Mouse (Mus musculus) MEL (cell line): ENCODE measurements around the gene Cfi. TPM values are rescaled to one million over a fixed set of nuclear protein-coding genes. Genes with fewer than 3 reads are reported as not detected.
A peak's percentile ranks its signal among the peaks of the same experiment; 100 is the strongest.

ENCODE experiments used
- DNase-seq: peaks from one replicate; pipeline ENCODE4 v3.0.0; 2011; ENCODE audit warnings: low read depth, low spot score
- H3K27ac ChIP-seq: 2 replicates; pipeline ENCODE4 v1.5.1; 2012; ENCODE audit warnings: low read depth, mild to moderate bottlenecking, control low read depth, low read length, moderate library complexity; ENCODE audit not compliant: control insufficient read depth
- H3K27me3 ChIP-seq, 2 experiments: fragments of 150-350 bp in 1 of 2; sonication (generic) in 1 of 2; 2 replicates each; pipeline ENCODE4 v1.6.1; 2012; ENCODE audit warnings: low read length in 2 of 2, mild to moderate bottlenecking in 2 of 2, improper control_type of control experiment in 1 of 2, moderate library complexity in 1 of 2; ENCODE audit not compliant: insufficient read depth in 2 of 2, control insufficient read depth in 1 of 2
- H3K36me3 ChIP-seq, 2 experiments: 2 replicates each; pipeline ENCODE4 v1.6.1; 2012 to 2014; ENCODE audit warnings: low read length in 2 of 2, improper control_type of control experiment in 1 of 2, inconsistent platforms in 1 of 2, mild to moderate bottlenecking in 1 of 2; ENCODE audit not compliant: insufficient read depth in 2 of 2, control insufficient read depth in 1 of 2
- H3K4me1 ChIP-seq, 2 experiments: fragments of 150-350 bp in 1 of 2; sonication (generic) in 1 of 2; 2 replicates each; pipeline ENCODE4 v1.6.1; 2012; ENCODE audit warnings: low read length in 2 of 2, improper control_type of control experiment in 1 of 2, mild to moderate bottlenecking in 1 of 2; ENCODE audit not compliant: insufficient read depth in 2 of 2, control insufficient read depth in 1 of 2
- H3K4me3 ChIP-seq, 2 experiments: fragments of 150-350 bp in 1 of 2; sonication (generic) in 1 of 2; 2 replicates each; pipeline ENCODE4 v1.5.1; 2012; ENCODE audit warnings: low read depth in 2 of 2, low read length in 2 of 2, mild to moderate bottlenecking in 2 of 2, moderate library complexity in 2 of 2, control low read depth in 1 of 2, improper control_type of control experiment in 1 of 2; ENCODE audit not compliant: control insufficient read depth in 1 of 2, insufficient read depth in 1 of 2
- H3K79me2 ChIP-seq: 2 replicates; pipeline ENCODE4 v1.6.1; 2012; ENCODE audit warnings: mild to moderate bottlenecking, low read length, moderate library complexity; ENCODE audit not compliant: control insufficient read depth, poor library complexity, insufficient read depth
- H3K9ac ChIP-seq: 2 replicates; pipeline ENCODE4 v1.6.1; 2012; ENCODE audit warnings: low read depth, mild to moderate bottlenecking, control low read depth, low read length, moderate library complexity; ENCODE audit not compliant: control insufficient read depth, poor library complexity, severe bottlenecking
- H3K9me3 ChIP-seq: fragments of 150-350 bp; sonication (generic); replicated peaks from 2 replicates; pipeline ENCODE4 v1.6.1; 2012; ENCODE audit warnings: mild to moderate bottlenecking, low read length, improper control_type of control experiment, moderate library complexity; ENCODE audit not compliant: insufficient read depth
- BHLHE40 ChIP-seq: IDR thresholded peaks from 2 replicates; pipeline ENCODE4 v1.6.1; 2012; ENCODE audit warnings: low read depth, mild to moderate bottlenecking, inconsistent platforms, low read length, improper control_type of control experiment, borderline replicate concordance
- CHD1 ChIP-seq: IDR thresholded peaks from 2 replicates; pipeline ENCODE4 v1.6.1; 2012; ENCODE audit warnings: low read depth, mild to moderate bottlenecking, inconsistent platforms, low read length, improper control_type of control experiment
- CHD2 ChIP-seq: IDR thresholded peaks from 2 replicates; pipeline ENCODE4 v1.6.1; 2011; ENCODE audit warnings: low read length, improper control_type of control experiment
- CTCF ChIP-seq, 3 experiments: IDR thresholded peaks in 2 of 3; conservative IDR thresholded peaks in 1 of 3; 2 replicates each; pipeline ENCODE4 v1.5.1; 2011 to 2012; ENCODE audit warnings: low read length in 3 of 3, low read depth in 2 of 3, mild to moderate bottlenecking in 2 of 3, improper control_type of control experiment in 1 of 3, inconsistent platforms in 1 of 3, mixed read lengths in 1 of 3, moderate library complexity in 1 of 3; ENCODE audit not compliant: control insufficient read depth in 1 of 3, insufficient read depth in 1 of 3, poor library complexity in 1 of 3, severe bottlenecking in 1 of 3
- ETS1 ChIP-seq: IDR thresholded peaks from 2 replicates; pipeline ENCODE4 v1.6.1; 2012; ENCODE audit warnings: low read depth, mild to moderate bottlenecking, inconsistent platforms, low read length, improper control_type of control experiment, moderate library complexity
- MAX ChIP-seq: IDR thresholded peaks from 2 replicates; pipeline ENCODE4 v1.6.1; 2011; ENCODE audit warnings: low read length, improper control_type of control experiment
- MXI1 ChIP-seq: IDR thresholded peaks from 2 replicates; pipeline ENCODE4 v1.6.1; 2011; ENCODE audit warnings: mild to moderate bottlenecking, low read depth, low read length, improper control_type of control experiment
- MYB ChIP-seq: IDR thresholded peaks from 2 replicates; pipeline ENCODE4 v1.6.1; 2011; ENCODE audit warnings: mild to moderate bottlenecking, low read depth, low read length, improper control_type of control experiment
- MYC ChIP-seq: IDR thresholded peaks from 2 replicates; pipeline ENCODE4 v1.6.1; 2011; ENCODE audit warnings: low read depth, mild to moderate bottlenecking, low read length, improper control_type of control experiment, moderate library complexity
- NELFE ChIP-seq: IDR thresholded peaks from 2 replicates; pipeline ENCODE4 v1.6.1; 2011; ENCODE audit warnings: low read depth, low read length, improper control_type of control experiment
- POLR2A ChIP-seq, 2 experiments: IDR thresholded peaks; 2 replicates each; pipeline ENCODE4 v1.6.1; 2011 to 2012; ENCODE audit warnings: low read length in 2 of 2, mild to moderate bottlenecking in 2 of 2, control low read depth in 1 of 2, improper control_type of control experiment in 1 of 2, low read depth in 1 of 2, moderate library complexity in 1 of 2; ENCODE audit not compliant: control insufficient read depth in 1 of 2, insufficient read depth in 1 of 2, poor library complexity in 1 of 2
- POLR2AphosphoS2 ChIP-seq: IDR thresholded peaks from 2 replicates; pipeline ENCODE4 v1.6.1; 2011; ENCODE audit warnings: low read length, improper control_type of control experiment
- RAD21 ChIP-seq: IDR thresholded peaks from 2 replicates; pipeline ENCODE4 v1.6.1; 2011; ENCODE audit warnings: mild to moderate bottlenecking, low read depth, low read length, improper control_type of control experiment
- SIN3A ChIP-seq: IDR thresholded peaks from 2 replicates; pipeline ENCODE4 v1.6.1; 2012; ENCODE audit warnings: low read length, improper control_type of control experiment, inconsistent platforms
- TCF12 ChIP-seq: IDR thresholded peaks from 2 replicates; pipeline ENCODE4 v1.6.1; 2014; ENCODE audit warnings: low read depth, mild to moderate bottlenecking, inconsistent platforms, low read length, improper control_type of control experiment, moderate library complexity
- USF1 ChIP-seq: IDR thresholded peaks from 2 replicates; pipeline ENCODE4 v1.6.1; 2014; ENCODE audit warnings: low read depth, mild to moderate bottlenecking, inconsistent platforms, low read length, improper control_type of control experiment, moderate library complexity
- ZC3H11A ChIP-seq: IDR thresholded peaks from 2 replicates; pipeline ENCODE4 v1.6.1; 2012; ENCODE audit warnings: low read depth, mild to moderate bottlenecking, inconsistent platforms, low read length, improper control_type of control experiment
- polyA plus RNA-seq, 2 experiments: library from polyadenylated mRNA; stranded (reverse) in 1 of 2; unstranded in 1 of 2; fragments of >175 nt in 1 of 2; fragments of >200 nt in 1 of 2; gene quantifications; 2 replicates each; pipeline versions ENCODE4 v1.2.1 to v1.2.4; 2012; ENCODE audit warnings: low replicate concordance in 2 of 2, low read depth in 1 of 2; ENCODE audit not compliant: insufficient read length in 2 of 2, insufficient read depth in 1 of 2, missing spikeins in 1 of 2
- total RNA-seq: library from RNA; depleted of rRNA; stranded (reverse); fragments of 300-350 nt; gene quantifications from 2 replicates; pipeline ENCODE4 v1.2.3, GENCODE M21; 2012

Cfi gene
- total and polyA plus RNA-seq, 3 experiments, result 0.06 TPM; not detected in 2

- TF ChIP-seq BHLHE40, result no peak
- TF ChIP-seq MYB, result no peak
- no peak for TF ChIP-seq CHD1
- TF ChIP-seq, all 39 proteins: peak for 0
- Histone ChIP-seq H3K36me3 (peaks cover 7 to 20% of the 10 kb centered on the region in 2 experiments), H3K4me1 (peaks cover 4 to 15% of the 10 kb centered on the region in 2 experiments; a peak in 3 of 4 replicates), H3K4me3 (no peak overlapping the region), H3K9ac (no peak overlapping the region), H3K79me2 (peaks cover 32% of the 10 kb centered on the region), H3K9me3 (no peaks in the 10 kb centered on the region), H3K27ac (no peak overlapping the region), H3K27me3 (no peaks in the 10 kb centered on the region)
- no peak for DNase-seq
Measured at GRCm38 (mm10) chr3:129826691-129827090, 9.0 kb upstream of the Cfi start.

DNA sequence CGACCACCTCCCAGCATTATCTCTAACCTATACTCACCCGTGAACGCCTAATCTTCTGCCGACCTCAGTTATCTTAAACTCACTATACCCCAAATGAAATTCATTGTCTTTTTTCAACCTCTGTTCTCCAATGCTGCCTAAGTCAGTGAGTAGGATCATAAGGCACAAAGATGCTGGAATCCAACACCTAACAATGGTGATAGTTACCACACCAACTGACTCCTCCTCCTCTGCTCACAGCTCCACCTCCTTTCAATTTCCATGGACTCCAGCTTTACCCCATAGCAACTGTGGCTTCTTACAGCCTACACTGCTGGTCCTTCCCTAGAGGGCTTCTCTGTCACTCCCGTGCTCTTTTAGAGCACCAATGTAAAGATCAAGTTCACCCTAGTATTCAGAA, 8.0 kb upstream of the Cfi start:
- Histone ChIP-seq H3K4me3 (no peak overlapping the region), H3K27me3 (no peaks in the 10 kb centered on the region), H3K9ac (no peak overlapping the region), H3K9me3 (no peaks in the 10 kb centered on the region), H3K4me1 (peaks cover 4 to 15% of the 10 kb centered on the region in 2 experiments; a peak in 3 of 4 replicates), H3K79me2 (peaks cover 32% of the 10 kb centered on the region), H3K27ac (no peak overlapping the region), H3K36me3 (peaks cover 7 to 20% of the 10 kb centered on the region in 2 experiments)
- TF ChIP-seq MXI1 (no peak), MYC (no peak), ZC3H11A (no peak), POLR2AphosphoS2 (no peak), CHD2 (no peak), MAX (no peak)
- DNase-seq, result no peak

GRCm38 (mm10) chr3:129830626-129831025, 5.1 kb upstream of the Cfi start:
- Histone ChIP-seq H3K27ac (peak overlapping the region; percentile 88), H3K36me3 (peaks cover 7 to 20% of the 10 kb centered on the region in 2 experiments), H3K27me3 (no peaks in the 10 kb centered on the region), H3K9me3 (no peaks in the 10 kb centered on the region), H3K4me1 (peaks cover 4 to 21% of the 10 kb centered on the region in 2 experiments; a peak in 3 of 4 replicates), H3K79me2 (peaks cover 32% of the 10 kb centered on the region), H3K4me3 (peak overlapping the region; percentile 78 to 85), H3K9ac (peak overlapping the region; percentile 94)
- TF ChIP-seq USF1 (no peak), ETS1 (0 out of 2 replicates have a peak, but pooled peaks have one; percentile 13), CHD1 (no peak), POLR2A (IDR thresholded peaks at IDR 0.05; ENCODE audit: control insufficient read depth in 1 of 2, insufficient read depth in 1 of 2, low read depth in 1 of 2, low read length in 2 of 2, poor library complexity in 1 of 2) (peak in 1 of 2 experiments; percentile 76; a peak in 1 of 4 replicates), CTCF (IDR thresholded peaks at IDR 0.05 in 2 of 3, conservative IDR thresholded peaks at IDR 0.05 in 1 of 3; ENCODE audit: control insufficient read depth in 1 of 3, insufficient read depth in 1 of 3, low read depth in 2 of 3, low read length in 3 of 3, poor library complexity in 1 of 3, severe bottlenecking in 1 of 3) (no peak), SIN3A (no peak), NELFE (no peak), RAD21 (no peak), TCF12 (peak; percentile 40)
- DNase-seq, result peak; percentile 69
